Mouse (Mus musculus) spleen, postnatal 14 days (tissue): ENCODE measurements at regions not wholly inside any gene's neighbourhood (a gene's known extent, or its start where the extent isn't known, plus 50 kb on each side); places are given as distances from the start of the nearest gene placed in this dataset.
A peak's percentile ranks its signal among the peaks of the same experiment; 100 is the strongest.

ENCODE experiments used
- DNase-seq, 2 experiments: peaks; one replicate each; pipeline ENCODE4 v3.0.0; 2021 to 2022; ENCODE audit warnings: low spot score in 2 of 2

- DNase-seq, result no peak
Observed at GRCm38 (mm10) chr6:39283761-39284415, 77.3 kb upstream of the Kdm7a start.

- no peak for DNase-seq
Observed at GRCm38 (mm10) chr6:39278317-39278716, 71.7 kb upstream of the Kdm7a start.

- no peak for DNase-seq
Observed at GRCm38 (mm10) chr6:39274774-39275502, 68.3 kb upstream of the Kdm7a start.

- DNase-seq, result no peak
Observed at GRCm38 (mm10) chr6:39273427-39273826, 66.8 kb upstream of the Kdm7a start.

GRCm38 (mm10) chr6:39270457-39270856 is 63.9 kb upstream of the Kdm7a start:
- no peak for DNase-seq

GRCm38 (mm10) chr6:39269706-39270105 is 63.1 kb upstream of the Kdm7a start:
- no peak for DNase-seq

- DNase-seq, result no peak
Observed at GRCm38 (mm10) chr6:39268647-39269428, 62.2 kb upstream of the Kdm7a start.

- no peak for DNase-seq
Observed at GRCm38 (mm10) chr6:39264722-39265121, 58.1 kb upstream of the Kdm7a start.

GRCm38 (mm10) chr6:39263615-39264014 is 57.0 kb upstream of the Kdm7a start:
- no peak for DNase-seq

- no peak for DNase-seq
Observed at GRCm38 (mm10) chr6:39261951-39262350, 55.4 kb upstream of the Kdm7a start.

- DNase-seq, result no peak
Observed at GRCm38 (mm10) chr6:39260480-39260879, 53.9 kb upstream of the Kdm7a start.

GRCm38 (mm10) chr6:39259129-39259528 is 52.5 kb upstream of the Kdm7a start:
- DNase-seq, result no peak

GRCm38 (mm10) chr6:39258656-39259055 is 52.1 kb upstream of the Kdm7a start:
- no peak for DNase-seq

- no peak for DNase-seq
Observed at GRCm38 (mm10) chr6:39257667-39258395, 51.2 kb upstream of the Kdm7a start.

- no peak for DNase-seq
Observed at GRCm38 (mm10) chr6:39257111-39257571, 50.6 kb upstream of the Kdm7a start.

- peak in 1 of 2 experiments; percentile 11 for DNase-seq
Observed at GRCm38 (mm10) chr6:39256304-39257103, 49.9 kb upstream of the Kdm7a start.
